Mouse (Mus musculus) Muller cell, postnatal 12 days (primary cell): ENCODE results near the gene Zfp580.
"Not testable (repeated sequence)": the region's sequence is repeated elsewhere in the genome, so short reads cannot be mapped to it uniquely, and the experiment has no call there.

ENCODE experiments used
- DNase-seq: peaks from one replicate; pipeline ENCODE4 v3.0.0-alpha.2; 2015; ENCODE audit errors: inconsistent ontology term

Zfp580 gene

GRCm38 (mm10) chr7:5051193-5052192 is at the start of gene Zfp580:
Zfp580 (plus strand) TSS chr7:5051538.
- DNase-seq: peak; percentile 89

GRCm38 (mm10) chr7:5002876-5003275 is 48.5 kb upstream of the Zfp580 start:
- not testable (repeated sequence) for DNase-seq

- no peak for DNase-seq
Observed at GRCm38 (mm10) chr7:5008229-5008628, 43.1 kb upstream of the Zfp580 start.

- no peak for DNase-seq
Observed at GRCm38 (mm10) chr7:5012681-5013513, 38.4 kb upstream of the Zfp580 start.

GRCm38 (mm10) chr7:5014251-5015117 is 36.9 kb upstream of the Zfp580 start, which contains the start of the genes Zfp524 and Fiz1:
Zfp524 (plus strand) TSS chr7:5014415.
Fiz1 (minus strand) TSS chr7:5014697.
- peak; percentile 100 for DNase-seq

- DNase-seq: peak; percentile 98
Observed at GRCm38 (mm10) chr7:5015118-5016001, 36.0 kb upstream of the Zfp580 start, which contains the start of gene Gm44973. Gm44973 (plus strand) TSS chr7:5015496.

- no peak for DNase-seq
Observed at GRCm38 (mm10) chr7:5016057-5016456, 35.3 kb upstream of the Zfp580 start.

GRCm38 (mm10) chr7:5016920-5017319 is 34.4 kb upstream of the Zfp580 start:
- no peak for DNase-seq

- DNase-seq: no peak
Observed at GRCm38 (mm10) chr7:5017352-5017751, 34.0 kb upstream of the Zfp580 start.

GRCm38 (mm10) chr7:5017931-5018330 is 33.4 kb upstream of the Zfp580 start:
- DNase-seq: no peak

GRCm38 (mm10) chr7:5019576-5019975 is 31.8 kb upstream of the Zfp580 start:
- peak; percentile 5 for DNase-seq

GRCm38 (mm10) chr7:5020000-5020681 is 31.2 kb upstream of the Zfp580 start, which contains the start of the genes Zfp865 and Ccdc106:
Zfp865 (plus strand) TSS chr7:5020376.
Ccdc106 (plus strand) TSS chr7:5020553.
- peak; percentile 99 for DNase-seq

- no peak for DNase-seq
Observed at GRCm38 (mm10) chr7:5020685-5021084, 30.7 kb upstream of the Zfp580 start.

GRCm38 (mm10) chr7:5021197-5021596 is 30.1 kb upstream of the Zfp580 start:
- peak; percentile 6 for DNase-seq

- DNase-seq: no peak
Observed at GRCm38 (mm10) chr7:5029543-5029942, 21.8 kb upstream of the Zfp580 start.

GRCm38 (mm10) chr7:5029946-5030345 is 21.4 kb upstream of the Zfp580 start:
- DNase-seq: no peak

GRCm38 (mm10) chr7:5030554-5031275 is 20.6 kb upstream of the Zfp580 start:
- DNase-seq: no peak

- no peak for DNase-seq
Observed at GRCm38 (mm10) chr7:5031496-5031895, 19.8 kb upstream of the Zfp580 start.

GRCm38 (mm10) chr7:5033818-5034217 is 17.5 kb upstream of the Zfp580 start, which contains the start of gene 4632433K11Rik:
4632433K11Rik (plus strand) TSS chr7:5034118.
- no peak for DNase-seq
